Mouse (Mus musculus): ENCODE results near the gene Cpa4. TPM values are rescaled to one million over a fixed set of nuclear protein-coding genes. Genes with fewer than 3 reads are reported as not detected.

The Cpa4 gene
- total RNA-seq, 2 experiments from 2014 or later = not detected

DNA sequence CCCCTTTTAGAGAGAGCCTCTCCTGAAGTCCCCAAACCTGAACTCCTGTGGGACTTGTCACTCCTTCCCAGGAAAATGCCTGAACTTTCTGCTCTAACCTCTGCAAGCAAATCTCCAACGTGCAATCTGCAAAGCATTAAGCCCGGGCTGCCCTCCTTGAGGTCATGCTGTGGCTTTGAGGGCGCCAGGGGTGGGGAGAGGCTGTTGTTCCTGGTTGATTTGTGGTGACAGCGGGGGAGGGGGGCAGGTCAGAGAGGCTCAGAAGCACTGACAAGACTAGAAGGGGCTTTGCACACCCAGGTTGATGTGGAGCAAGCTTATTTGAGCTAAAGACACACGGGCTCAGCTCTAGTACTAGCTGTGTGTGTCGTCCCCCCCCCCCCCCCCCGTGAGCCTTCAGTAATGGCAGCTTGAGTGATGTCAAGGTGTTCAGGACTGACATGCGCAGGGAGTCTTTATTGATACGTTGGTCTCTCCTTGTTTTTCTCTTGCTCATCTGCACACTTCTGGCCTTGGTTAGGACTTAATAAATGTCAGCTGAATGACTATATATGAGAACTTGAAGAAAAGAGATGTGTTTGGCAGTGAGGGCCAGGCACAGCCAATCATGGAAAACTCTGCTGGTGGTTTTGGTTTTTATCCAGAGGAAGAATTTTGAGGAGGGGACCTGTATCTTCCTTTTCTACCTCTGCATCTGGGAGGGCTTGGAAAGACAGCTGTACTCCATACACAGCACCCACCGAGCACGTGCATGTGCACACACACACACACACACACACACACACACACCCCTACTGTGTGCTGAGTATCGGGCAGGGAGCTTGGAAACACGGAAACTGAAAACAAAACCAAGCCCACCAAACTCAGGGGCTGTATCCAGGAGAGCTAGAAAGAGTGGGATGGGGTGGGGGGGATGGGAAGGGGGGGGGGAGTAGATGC, 49.1 kb downstream of the Cpa4 start:
- ATAC-seq (replicated peaks; ENCODE audit: low FRiP score, low TSS enrichment, poor library complexity, severe bottlenecking) = no peak

DNA sequence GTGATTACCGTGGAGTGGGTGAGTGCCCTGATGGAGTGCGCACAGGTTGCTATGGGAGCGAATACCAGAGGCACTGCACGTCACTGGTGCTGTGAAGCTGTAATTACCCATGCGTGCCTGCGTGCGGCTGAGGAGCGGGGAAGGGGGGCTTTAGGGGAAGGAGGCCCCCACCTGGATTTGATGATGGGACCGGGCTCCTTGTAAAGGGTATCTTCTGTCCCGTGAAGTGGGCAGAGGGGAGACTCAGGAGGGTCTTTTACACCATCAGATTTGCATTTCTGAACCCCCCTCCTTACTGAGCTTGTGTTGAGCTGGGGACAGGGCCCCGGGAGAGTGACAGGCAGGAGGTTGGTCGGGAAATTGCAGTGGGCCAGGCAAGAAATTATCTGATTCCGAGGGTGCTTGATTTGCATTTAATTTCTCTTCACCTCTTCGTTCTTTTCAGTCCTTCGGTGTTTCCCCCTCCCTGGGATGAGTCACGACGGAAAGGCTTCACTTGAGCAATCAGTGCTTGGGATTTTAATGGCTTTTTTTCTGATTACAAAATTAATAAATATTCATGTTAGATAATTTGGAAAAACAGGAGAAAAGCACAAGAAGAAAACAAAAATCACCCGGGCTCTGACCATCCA, 49.9 kb downstream of the Cpa4 start:
- ATAC-seq (replicated peaks; ENCODE audit: low FRiP score, low TSS enrichment, poor library complexity, severe bottlenecking) = no peak

- ATAC-seq (replicated peaks; ENCODE audit: low FRiP score, low TSS enrichment, poor library complexity, severe bottlenecking) = no peak
Measured at GRCm38 (mm10) chr6:30618735-30619134, 50.6 kb downstream of the Cpa4 start.

- ATAC-seq (replicated peaks; ENCODE audit: low FRiP score, low TSS enrichment, poor library complexity, severe bottlenecking) = no peak
Measured at GRCm38 (mm10) chr6:30619606-30620005, 51.4 kb downstream of the Cpa4 start.

DNA sequence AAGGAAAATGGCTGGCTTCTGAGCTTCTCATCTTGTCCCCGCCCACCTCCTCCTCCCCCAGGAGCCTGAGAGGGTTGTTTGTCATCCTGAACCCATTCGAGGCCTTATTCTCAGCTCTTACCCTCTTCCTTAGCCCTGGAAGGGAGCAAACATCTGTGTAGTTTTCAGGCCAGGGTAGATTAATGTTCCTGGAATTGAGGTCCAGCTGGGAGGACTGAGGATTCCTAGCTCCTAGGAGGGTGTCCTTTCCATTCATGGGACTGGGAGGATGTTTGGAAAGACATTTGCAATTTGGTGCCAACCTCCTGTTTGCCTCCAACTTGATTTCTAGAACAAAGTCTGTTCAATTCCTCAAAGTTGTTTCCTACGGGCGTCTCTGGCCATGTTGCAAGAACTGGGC, 52.4 kb downstream of the Cpa4 start:
- ATAC-seq (replicated peaks; ENCODE audit: low FRiP score, low TSS enrichment, poor library complexity, severe bottlenecking) = no peak

GRCm38 (mm10) chr6:30620994-30621393, 52.8 kb downstream of the Cpa4 start:
- ATAC-seq (replicated peaks; ENCODE audit: low FRiP score, low TSS enrichment, poor library complexity, severe bottlenecking) = no peak

DNA sequence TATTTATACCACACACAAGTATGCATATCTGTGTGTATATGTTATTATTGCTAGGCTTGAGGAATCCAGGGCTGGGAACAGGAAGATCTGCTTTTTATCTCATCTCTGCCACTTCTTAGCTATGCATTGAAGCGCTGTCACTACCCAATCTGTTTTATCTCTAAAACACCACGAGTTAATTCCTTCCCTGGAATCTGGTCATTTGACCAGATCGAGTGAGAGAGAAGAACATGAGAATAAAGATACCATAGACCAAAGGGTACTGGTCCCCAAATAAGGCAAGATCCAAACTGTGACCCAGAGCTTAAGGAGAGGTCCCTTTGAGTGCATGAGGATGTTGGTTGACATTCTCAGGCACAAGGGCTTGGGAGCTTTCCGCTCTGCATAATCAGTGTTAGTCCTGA, 53.8 kb downstream of the Cpa4 start:
- ATAC-seq (replicated peaks; ENCODE audit: low FRiP score, low TSS enrichment, poor library complexity, severe bottlenecking) = no peak

DNA sequence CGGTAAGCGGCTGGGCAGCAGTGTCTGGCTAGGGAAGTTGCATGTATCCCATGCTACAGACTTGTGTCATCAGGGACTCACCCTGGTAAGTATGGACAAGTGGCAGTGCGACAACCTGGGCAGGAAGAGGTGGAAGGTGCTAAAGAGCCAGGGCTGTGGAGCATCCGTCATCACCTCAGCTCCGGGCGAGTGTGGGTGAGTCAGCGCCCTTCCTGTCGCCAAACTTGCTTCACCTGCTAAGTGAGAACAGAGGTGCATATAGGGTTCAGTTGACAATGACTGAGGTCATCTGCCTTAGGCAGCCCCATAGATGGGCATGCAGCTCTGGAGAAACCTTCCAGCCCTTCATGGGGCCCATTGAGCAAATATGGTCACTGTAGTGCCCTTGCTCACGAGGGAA, 56.6 kb downstream of the Cpa4 start:
- ATAC-seq (replicated peaks; ENCODE audit: low FRiP score, low TSS enrichment, poor library complexity, severe bottlenecking) = no peak

GRCm38 (mm10) chr6:30628152-30628551, 60.0 kb downstream of the Cpa4 start:
- no peak for ATAC-seq (replicated peaks; ENCODE audit: low FRiP score, low TSS enrichment, poor library complexity, severe bottlenecking)

- no peak for ATAC-seq (replicated peaks; ENCODE audit: low FRiP score, low TSS enrichment, poor library complexity, severe bottlenecking)
Measured at GRCm38 (mm10) chr6:30629989-30630388, 61.8 kb downstream of the Cpa4 start.

GRCm38 (mm10) chr6:30635361-30635862, 67.2 kb downstream of the Cpa4 start:
- no peak for ATAC-seq (replicated peaks; ENCODE audit: low FRiP score, low TSS enrichment, poor library complexity, severe bottlenecking)

DNA sequence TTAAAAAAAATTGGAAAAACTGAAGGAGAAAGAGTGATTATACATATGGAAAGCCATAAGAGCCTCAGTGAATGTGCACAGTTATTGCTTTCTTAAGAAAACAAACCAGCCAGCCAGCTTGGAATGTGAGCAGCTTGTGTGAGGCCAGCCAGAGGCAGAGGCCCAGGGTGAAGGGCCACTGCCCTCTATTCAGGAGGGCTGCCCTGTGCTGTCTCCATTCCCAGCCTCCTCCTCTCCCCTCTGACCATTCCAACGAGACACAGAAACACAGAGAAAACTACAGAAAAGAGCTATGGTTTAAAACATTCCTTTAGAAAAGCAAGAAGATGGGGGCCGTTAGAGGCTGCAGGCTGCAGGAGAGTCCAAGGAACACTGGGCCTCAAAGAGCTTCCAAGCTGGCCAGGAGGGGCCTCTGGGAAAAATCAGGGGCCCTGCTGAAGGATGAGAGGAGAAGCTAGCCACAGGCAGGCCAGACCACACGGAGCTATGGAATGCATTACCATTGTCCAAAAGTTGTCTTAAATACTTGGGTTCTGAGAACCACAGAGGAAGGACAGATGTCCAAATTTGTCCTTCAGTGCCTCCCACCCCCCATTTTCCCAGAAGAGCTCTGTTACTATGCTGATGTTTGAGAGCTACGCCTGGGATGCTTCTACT, 68.1 kb downstream of the Cpa4 start:
- no peak for ATAC-seq (replicated peaks; ENCODE audit: low FRiP score, low TSS enrichment, poor library complexity, severe bottlenecking)

DNA sequence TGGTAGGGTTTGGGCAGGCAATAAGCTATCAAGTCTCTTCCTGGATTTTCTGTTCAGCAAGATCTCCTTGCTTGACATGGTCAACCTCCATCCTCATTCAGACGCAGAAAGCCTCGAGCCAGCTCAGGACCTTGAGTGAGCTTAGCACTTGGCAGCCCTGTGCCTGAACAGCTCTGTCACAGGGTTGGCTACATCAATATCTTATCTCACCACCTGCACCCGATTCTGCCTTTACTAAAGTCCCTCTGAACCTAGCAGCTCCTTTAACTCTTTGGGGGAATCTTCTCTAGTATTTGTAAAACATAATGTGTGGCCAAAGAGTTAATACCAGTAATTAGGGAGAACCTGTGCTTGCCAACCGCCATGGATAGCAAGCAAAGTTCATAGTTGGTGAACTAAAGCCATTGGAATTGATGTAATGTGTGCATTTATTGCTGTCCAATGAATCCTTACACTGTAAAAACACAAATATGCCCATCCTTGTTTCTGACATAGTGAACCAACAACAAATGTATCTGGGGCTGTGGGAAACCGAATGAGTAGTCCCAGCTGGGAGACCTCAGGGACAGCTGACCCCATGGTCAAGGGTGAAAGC, 70.6 kb downstream of the Cpa4 start, which contains the start of gene Cpa1:
Cpa1 (plus strand) TSS at position 545 of the 595 bp plus-strand sequence.
- ATAC-seq (replicated peaks; ENCODE audit: low FRiP score, low TSS enrichment, poor library complexity, severe bottlenecking) = peak; percentile 96

Other genes starting within 250 kb of the Cpa4 start
- gene Zc3hc1, start 177.3 kb upstream of the Cpa4 start, total RNA-seq (2014; fragmentation: Nextera tagmentation) = 28.3 and 46.1 TPM in 2 replicates
- 41.6 and 50.0 TPM in 2 replicates for gene Zc3hc1, start 177.3 kb upstream of the Cpa4 start, total RNA-seq (2017)
- gene Klhdc10, start 166.5 kb upstream of the Cpa4 start, total RNA-seq (2014; fragmentation: Nextera tagmentation) = 27.3 and 29.0 TPM in 2 replicates
- 45.0 and 48.6 TPM in 2 replicates for gene Klhdc10, start 166.5 kb upstream of the Cpa4 start, total RNA-seq (2017)
- gene Tmem209, start 58.6 kb upstream of the Cpa4 start, total RNA-seq (2014; fragmentation: Nextera tagmentation) = 51.7 and 62.6 TPM in 2 replicates
- gene Tmem209, start 58.6 kb upstream of the Cpa4 start, total RNA-seq (2017) = 35.8 and 46.2 TPM in 2 replicates
- not detected in 2 replicates for gene Ssmem1, start 58.5 kb upstream of the Cpa4 start, total RNA-seq (2014; fragmentation: Nextera tagmentation)
- not detected in 2 replicates for gene Ssmem1, start 58.5 kb upstream of the Cpa4 start, total RNA-seq (2017)
- not detected in 2 replicates for gene Cpa2, start 26.8 kb upstream of the Cpa4 start, total RNA-seq (2014; fragmentation: Nextera tagmentation)
- gene Cpa2, start 26.8 kb upstream of the Cpa4 start, total RNA-seq (2017) = not detected in 2 replicates
- gene Cpa5, start 42.6 kb downstream of the Cpa4 start, total RNA-seq (2014; fragmentation: Nextera tagmentation) = not detected in 2 replicates
- gene Cpa5, start 42.6 kb downstream of the Cpa4 start, total RNA-seq (2017) = not detected in 2 replicates
- not detected in 2 replicates for gene Cpa1, start 70.8 kb downstream of the Cpa4 start, total RNA-seq (2014; fragmentation: Nextera tagmentation)
- gene Cpa1, start 70.8 kb downstream of the Cpa4 start, total RNA-seq (2017) = not detected in 2 replicates
- 17.9 and 22.2 TPM in 2 replicates for gene Cep41, start 125.4 kb downstream of the Cpa4 start, total RNA-seq (2014; fragmentation: Nextera tagmentation)
- gene Cep41, start 125.4 kb downstream of the Cpa4 start, total RNA-seq (2017) = 11.7 and 12.0 TPM in 2 replicates
- gene Mest, start 155.2 kb downstream of the Cpa4 start, total RNA-seq (2014; fragmentation: Nextera tagmentation) = not detected in 2 replicates
- 0.94 TPM in 1 of 2 replicates, not detected in the other for gene Mest, start 155.2 kb downstream of the Cpa4 start, total RNA-seq (2017)